Mouse (Mus musculus) B cell, adult 2 months (primary cell): Measurements from ENCODE around the gene Gm42420.

ENCODE experiments used
- DNase-seq, 2 experiments: peaks; one replicate each; pipeline ENCODE4 v3.0.0; 2022

Gm42420 gene

GRCm38 (mm10) chr6:39573791-39574554, 11.6 kb upstream of the Gm42420 start, which contains the start of gene Adck2:
Adck2 (plus strand) TSS chr6:39573873.
- DNase-seq = peak; percentile 78

- DNase-seq = peak in 1 of 2 experiments; percentile 11
Observed at GRCm38 (mm10) chr6:39574555-39574869, 11.0 kb upstream of the Gm42420 start.

- no peak for DNase-seq
Observed at GRCm38 (mm10) chr6:39574951-39575350, 10.6 kb upstream of the Gm42420 start.

- no peak for DNase-seq
Observed at GRCm38 (mm10) chr6:39579552-39579951, 6.0 kb upstream of the Gm42420 start.

- DNase-seq = no peak
Observed at GRCm38 (mm10) chr6:39580558-39580957, 5.0 kb upstream of the Gm42420 start.

GRCm38 (mm10) chr6:39581087-39581784, 4.3 kb upstream of the Gm42420 start:
- no peak for DNase-seq

GRCm38 (mm10) chr6:39591481-39591880, 5.9 kb downstream of the Gm42420 start:
- no peak for DNase-seq

- peak; percentile 95 for DNase-seq
Observed at GRCm38 (mm10) chr6:39592401-39593214, 7.1 kb downstream of the Gm42420 start, which contains the start of gene Ndufb2. Ndufb2 (plus strand) TSS chr6:39592574.

GRCm38 (mm10) chr6:39600851-39601250, 15.3 kb downstream of the Gm42420 start:
- no peak for DNase-seq

- no peak for DNase-seq
Observed at GRCm38 (mm10) chr6:39601828-39602227, 16.3 kb downstream of the Gm42420 start.

GRCm38 (mm10) chr6:39604565-39604964, 19.0 kb downstream of the Gm42420 start:
- no peak for DNase-seq

- no peak for DNase-seq
Observed at GRCm38 (mm10) chr6:39606056-39606455, 20.5 kb downstream of the Gm42420 start.

- peak; percentile 65 to 67 for DNase-seq
Observed at GRCm38 (mm10) chr6:39606862-39607261, 21.3 kb downstream of the Gm42420 start.

- no peak for DNase-seq
Observed at GRCm38 (mm10) chr6:39607365-39607764, 21.8 kb downstream of the Gm42420 start.

GRCm38 (mm10) chr6:39610207-39610606, 24.7 kb downstream of the Gm42420 start:
- no peak for DNase-seq

GRCm38 (mm10) chr6:39611296-39611695, 25.7 kb downstream of the Gm42420 start:
- no peak for DNase-seq
